Mouse (Mus musculus): Measurements from ENCODE around the gene Ppfia2.

Ppfia2 gene

GRCm38 (mm10) chr10:106670170-106670569 lies 200.0 kb downstream of the Ppfia2 start:
- no peak for DNase-seq

- DNase-seq: peak; percentile 80
Observed at GRCm38 (mm10) chr10:106681395-106681794, 211.3 kb downstream of the Ppfia2 start.

- DNase-seq: no peak
Observed at GRCm38 (mm10) chr10:106685519-106685918, 215.4 kb downstream of the Ppfia2 start.

- DNase-seq: peak; percentile 62
Observed at GRCm38 (mm10) chr10:106719936-106720335, 249.8 kb downstream of the Ppfia2 start.

- peak; percentile 94 for DNase-seq
Observed at GRCm38 (mm10) chr10:106732265-106732664, 262.1 kb downstream of the Ppfia2 start.

GRCm38 (mm10) chr10:106736230-106737063 lies 266.3 kb downstream of the Ppfia2 start:
- DNase-seq: no peak

- no peak for DNase-seq
Observed at GRCm38 (mm10) chr10:106738190-106738589, 268.1 kb downstream of the Ppfia2 start.

GRCm38 (mm10) chr10:106744966-106745365 lies 274.8 kb downstream of the Ppfia2 start:
- peak; percentile 77 for DNase-seq

GRCm38 (mm10) chr10:106761061-106761460 lies 290.9 kb downstream of the Ppfia2 start:
- peak; percentile 74 for DNase-seq

- no peak for DNase-seq
Observed at GRCm38 (mm10) chr10:106763785-106764184, 293.6 kb downstream of the Ppfia2 start.

GRCm38 (mm10) chr10:106775571-106775970 lies 305.4 kb downstream of the Ppfia2 start:
- no peak for DNase-seq

GRCm38 (mm10) chr10:106815447-106815846 lies 345.3 kb downstream of the Ppfia2 start:
- no peak for DNase-seq

GRCm38 (mm10) chr10:106818381-106818780 lies 348.2 kb downstream of the Ppfia2 start:
- DNase-seq: no peak

GRCm38 (mm10) chr10:106824215-106824614 lies 354.1 kb downstream of the Ppfia2 start:
- DNase-seq: no peak

- DNase-seq: no peak
Observed at GRCm38 (mm10) chr10:106838476-106838875, 368.3 kb downstream of the Ppfia2 start.

- peak; percentile 16 for DNase-seq
Observed at GRCm38 (mm10) chr10:106858106-106858505, 388.0 kb downstream of the Ppfia2 start.

GRCm38 (mm10) chr10:106870233-106870632 lies 400.1 kb downstream of the Ppfia2 start:
- no peak for DNase-seq

- no peak for DNase-seq
Observed at GRCm38 (mm10) chr10:106871847-106872246, 401.7 kb downstream of the Ppfia2 start.

GRCm38 (mm10) chr10:106872714-106873113 lies 402.6 kb downstream of the Ppfia2 start:
- no peak for DNase-seq

GRCm38 (mm10) chr10:106881330-106881729 lies 411.2 kb downstream of the Ppfia2 start:
- no peak for DNase-seq

GRCm38 (mm10) chr10:106896351-106896750 lies 426.2 kb downstream of the Ppfia2 start:
- no peak for DNase-seq

GRCm38 (mm10) chr10:106910108-106910507 lies 440.0 kb downstream of the Ppfia2 start:
- no peak for DNase-seq

- no peak for DNase-seq
Observed at GRCm38 (mm10) chr10:106913032-106913431, 442.9 kb downstream of the Ppfia2 start.

GRCm38 (mm10) chr10:106914275-106914674 lies 444.1 kb downstream of the Ppfia2 start:
- DNase-seq: no peak

- DNase-seq: no peak
Observed at GRCm38 (mm10) chr10:106914822-106915221, 444.7 kb downstream of the Ppfia2 start.
